ENCODE assay signal across 8 mouse cellular contexts in the genomic region with DNA sequence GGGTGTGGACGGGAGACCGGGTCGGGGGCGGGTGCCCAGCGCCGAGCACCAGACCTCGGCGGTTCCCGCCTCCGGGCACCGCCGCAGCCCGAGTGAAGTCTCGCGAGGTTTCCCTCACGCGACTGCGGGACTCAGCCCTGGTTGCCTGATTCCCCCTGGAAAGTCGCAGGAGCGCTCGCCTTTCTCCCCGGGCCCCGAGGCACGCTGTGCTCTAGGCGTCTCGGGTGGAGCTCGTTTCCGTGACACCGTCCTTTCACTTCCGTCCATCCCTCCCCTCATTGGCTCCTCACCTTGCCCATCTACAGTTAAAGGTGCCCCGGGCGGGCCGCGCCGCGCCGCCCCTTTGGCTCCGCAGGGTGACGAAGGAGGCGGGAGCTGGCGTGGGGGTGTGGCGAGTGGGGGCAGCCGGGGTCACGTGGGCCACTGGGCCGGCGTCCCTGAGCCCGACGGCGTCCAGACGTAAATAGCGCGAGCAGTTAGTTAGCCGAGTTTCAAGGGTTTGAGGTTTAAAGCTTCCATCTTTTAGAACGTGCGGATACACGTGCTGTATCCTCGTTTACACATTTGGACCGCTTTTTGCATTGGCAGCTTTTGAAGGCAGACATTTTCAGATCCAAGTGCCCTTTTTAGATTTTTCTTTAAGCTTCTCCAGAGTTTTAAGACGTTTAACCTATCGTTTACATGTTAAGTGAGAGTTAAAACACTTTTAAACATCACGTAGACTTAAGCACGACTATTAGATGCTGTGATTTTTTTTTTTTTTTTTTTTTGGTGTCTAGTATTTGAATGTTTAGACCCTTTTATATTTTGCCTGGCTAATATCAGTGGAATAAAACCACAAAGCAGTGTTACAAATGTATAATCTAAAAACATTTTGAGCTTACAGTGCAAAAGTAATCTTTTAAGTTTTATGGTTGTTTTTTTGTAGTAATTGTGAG. TPM values are rescaled to one million over a fixed set of nuclear protein-coding genes. Genes with fewer than 3 reads are reported as not detected.
DNase-seq lines count a peak whose midpoint lies in the region; ATAC-seq and TF ChIP-seq lines count a peak whose summit lies in the region.

No protein-coding gene starts in this region.

- DNase-seq in c-Kit-positive CD71-positive TER-119-positive erythroid progenitor cells, embryonic 14.5 days (ENCODE audit: low spot score), result peak; percentile 96
- DNase-seq in heart, postnatal 0 days (ENCODE audit: low spot score), result peak; percentile 96
- DNase-seq in kidney, postnatal 4 days, result peak; percentile 97 to 98

- under 1% methylated on average over 62 of the region's 62 CpGs for WGBS in forebrain, embryonic 12.5 days
- WGBS in heart, postnatal 0 days, result under 1% methylated on average over 53 of the region's 62 CpGs
- under 1% methylated on average over 61 of the region's 62 CpGs for WGBS in liver, embryonic 16.5 days (ENCODE audit: insufficient replicate concordance)
- 1% methylated on average over 62 of the region's 62 CpGs for WGBS in neural tube, embryonic 13.5 days

- H3K36me3 ChIP-seq in E14TG2a.4 (ENCODE audit: insufficient read depth, low read length), result peaks cover 36% of the 10 kb centered on the region
- H3K36me3 ChIP-seq in forebrain, embryonic 12.5 days (replicated peaks), result peaks cover 5% of the 10 kb centered on the region
- H3K36me3 ChIP-seq in heart, postnatal 0 days (replicated peaks; ENCODE audit: control insufficient read depth, insufficient read depth, low read length), result peaks cover 21% of the 10 kb centered on the region
- H3K36me3 ChIP-seq in liver, embryonic 16.5 days (ENCODE audit: control insufficient read depth, insufficient read depth), result peaks cover 5% of the 10 kb centered on the region
- H3K36me3 ChIP-seq in neural tube, embryonic 13.5 days, result peaks cover 14% of the 10 kb centered on the region
- H3K36me3 ChIP-seq in testis, adult 2 months (ENCODE audit: control insufficient read depth, insufficient read depth, low read length), result no peaks in the 10 kb centered on the region; the same call in 1 of the 2 replicates

- H3K4me1 ChIP-seq in E14TG2a.4 (replicated peaks; ENCODE audit: low read depth, low read length), result peaks cover 21% of the 10 kb centered on the region
- peaks cover 21% of the 10 kb centered on the region for H3K4me1 ChIP-seq in forebrain, embryonic 12.5 days
- 0 out of 2 replicates have a peak, but pooled peaks cover 6% of the 10 kb centered on the region for H3K4me1 ChIP-seq in heart, postnatal 0 days (ENCODE audit: control insufficient read depth, insufficient read depth)
- H3K4me1 ChIP-seq in liver, embryonic 16.5 days (ENCODE audit: control insufficient read depth, low read depth, low read length), result peaks cover 7% of the 10 kb centered on the region
- peaks cover 20% of the 10 kb centered on the region for H3K4me1 ChIP-seq in neural tube, embryonic 13.5 days (replicated peaks)
- H3K4me1 ChIP-seq in testis, adult 2 months (ENCODE audit: control insufficient read depth, insufficient read depth, low read length), result peaks cover 2% of the 10 kb centered on the region; the same call in 1 of the 2 replicates

- peak overlapping the region; percentile 48 for H3K4me2 ChIP-seq in forebrain, embryonic 12.5 days
- peak overlapping the region; percentile 56 for H3K4me2 ChIP-seq in heart, postnatal 0 days (ENCODE audit: low read depth, low read length)
- H3K4me2 ChIP-seq in liver, embryonic 16.5 days (ENCODE audit: low read depth, low read length), result peak overlapping the region; percentile 95
- H3K4me2 ChIP-seq in neural tube, embryonic 13.5 days, result peak overlapping the region; percentile 62

- H3K9ac ChIP-seq in forebrain, embryonic 12.5 days, result peak overlapping the region; percentile 80
- H3K9ac ChIP-seq in heart, postnatal 0 days (replicated peaks; ENCODE audit: low read depth, low read length), result peak overlapping the region; percentile 82
- H3K9ac ChIP-seq in liver, embryonic 16.5 days (ENCODE audit: low read depth, low read length), result peak overlapping the region; percentile 94
- H3K9ac ChIP-seq in neural tube, embryonic 13.5 days, result peak overlapping the region; percentile 86

- TF ChIP-seq EP300 in heart, postnatal 0 days (IDR thresholded peaks at IDR 0.05; ENCODE audit: low read depth), result peak; percentile 85

- peak overlapping the region; percentile 87 for H3K4me3 ChIP-seq in E14TG2a.4 (replicated peaks; ENCODE audit: low read length)
- H3K4me3 ChIP-seq in forebrain, embryonic 12.5 days (replicated peaks), result peak overlapping the region; percentile 70
- peak overlapping the region; percentile 66 for H3K4me3 ChIP-seq in heart, postnatal 0 days (ENCODE audit: low read depth, low read length)
- H3K4me3 ChIP-seq in liver, embryonic 16.5 days (ENCODE audit: low read depth, low read length), result peak overlapping the region; percentile 92
- H3K4me3 ChIP-seq in neural tube, embryonic 13.5 days, result peak overlapping the region; percentile 68
- H3K4me3 ChIP-seq in testis, adult 2 months (ENCODE audit: control insufficient read depth, low read depth, low read length), result peak overlapping the region; percentile 95

- H3K27me3 ChIP-seq in E14TG2a.4 (ENCODE audit: insufficient read depth, low read length), result no peaks in the 10 kb centered on the region
- no peaks in the 10 kb centered on the region for H3K27me3 ChIP-seq in forebrain, embryonic 12.5 days
- H3K27me3 ChIP-seq in heart, postnatal 0 days (ENCODE audit: control insufficient read depth, insufficient read depth, low read length), result no peaks in the 10 kb centered on the region
- no peaks in the 10 kb centered on the region for H3K27me3 ChIP-seq in liver, embryonic 16.5 days (ENCODE audit: control insufficient read depth, insufficient read depth, low read depth, low read length)
- H3K27me3 ChIP-seq in neural tube, embryonic 13.5 days, result no peaks in the 10 kb centered on the region
- no peaks in the 10 kb centered on the region for H3K27me3 ChIP-seq in testis, adult 2 months (ENCODE audit: control insufficient read depth, insufficient read depth, low read length)

- peak overlapping the region; percentile 99 for H3K27ac ChIP-seq in forebrain, embryonic 12.5 days
- H3K27ac ChIP-seq in heart, postnatal 0 days (ENCODE audit: low read depth), result peak overlapping the region; percentile 98
- H3K27ac ChIP-seq in liver, embryonic 16.5 days (ENCODE audit: low read length), result peak overlapping the region; percentile 95
- H3K27ac ChIP-seq in neural tube, embryonic 13.5 days (replicated peaks), result peak overlapping the region; percentile 99
- H3K27ac ChIP-seq in testis, adult 2 months (ENCODE audit: control insufficient read depth, insufficient read depth, low read depth, low read length), result peak overlapping the region; percentile 99

- no peak for TF ChIP-seq CTCF in E14TG2a.4 (conservative IDR thresholded peaks at IDR 0.05; ENCODE audit: low read length)
- no peak for TF ChIP-seq CTCF in heart, postnatal 0 days (IDR thresholded peaks at IDR 0.05; ENCODE audit: low read depth)
- TF ChIP-seq CTCF in testis, adult 2 months (IDR thresholded peaks at IDR 0.05; ENCODE audit: control insufficient read depth, insufficient read depth, insufficient replicate concordance, low read depth, low read length), result no peak

- H3K9me3 ChIP-seq in E14TG2a.4 (ENCODE audit: low read length), result no peaks in the 10 kb centered on the region
- H3K9me3 ChIP-seq in forebrain, embryonic 12.5 days, result no peaks in the 10 kb centered on the region
- 0 out of 2 replicates have a peak, but pooled peaks cover 3% of the 10 kb centered on the region for H3K9me3 ChIP-seq in heart, postnatal 0 days (replicated peaks; ENCODE audit: control insufficient read depth, low read length)
- H3K9me3 ChIP-seq in liver, embryonic 16.5 days (replicated peaks; ENCODE audit: control insufficient read depth, low read length), result no peaks in the 10 kb centered on the region
- no peaks in the 10 kb centered on the region for H3K9me3 ChIP-seq in neural tube, embryonic 13.5 days

- peak; percentile 28 for TF ChIP-seq POLR2A in testis, adult 2 months (IDR thresholded peaks at IDR 0.05; ENCODE audit: control insufficient read depth, low read depth, low read length)

- peak; percentile 97 for ATAC-seq in forebrain, embryonic 12.5 days (ENCODE audit: low FRiP score)
- ATAC-seq in heart, postnatal 0 days (ENCODE audit: insufficient read depth, low read depth), result peak; percentile 96
- ATAC-seq in liver, embryonic 16.5 days (ENCODE audit: low read depth), result peak; percentile 95
- peak; percentile 99 for ATAC-seq in neural tube, embryonic 13.5 days (ENCODE audit: low read depth)

RNA-seq across cellular contexts. Expression of a gene that starts 0.8 kb away (rescaled TPM):
- polyA plus RNA-seq in forebrain, embryonic 12.5 days (2016; fragmentation: Nextera tagmentation; extraction: Ambion mirVana), result 301 and 307 TPM in 2 replicates
- 39.5 and 99.7 TPM in 2 replicates for total RNA-seq in heart, postnatal 0 days (2014; rRNA removed; ENCODE audit: low replicate concordance)
- 197 and 208 TPM in 2 replicates for polyA plus RNA-seq in heart, postnatal 0 days (2015; fragmentation: Nextera tagmentation; extraction: Ambion mirVana)
- 74.2 and 85.6 TPM in 2 replicates for polyA plus RNA-seq in liver, embryonic 16.5 days (2015; fragmentation: Nextera tagmentation; extraction: Ambion mirVana)
- 231 and 259 TPM in 2 replicates for polyA plus RNA-seq in neural tube, embryonic 13.5 days (2015; fragmentation: Nextera tagmentation; extraction: Ambion mirVana)
- 22.5 and 26.4 TPM in 2 replicates for polyA plus RNA-seq in testis, adult 2 months (2012; rRNA removed)

Comparison
In these comparisons a context has a peak if more than half of its experiments do, and no peak if none do; other contexts are left out.
1. Peak in every context shown above with its lines: DNase-seq, ATAC-seq, H3K4me3 ChIP-seq and H3K27ac ChIP-seq.